13 mouse cellular contexts compared by ENCODE assay signal in the genomic region with DNA sequence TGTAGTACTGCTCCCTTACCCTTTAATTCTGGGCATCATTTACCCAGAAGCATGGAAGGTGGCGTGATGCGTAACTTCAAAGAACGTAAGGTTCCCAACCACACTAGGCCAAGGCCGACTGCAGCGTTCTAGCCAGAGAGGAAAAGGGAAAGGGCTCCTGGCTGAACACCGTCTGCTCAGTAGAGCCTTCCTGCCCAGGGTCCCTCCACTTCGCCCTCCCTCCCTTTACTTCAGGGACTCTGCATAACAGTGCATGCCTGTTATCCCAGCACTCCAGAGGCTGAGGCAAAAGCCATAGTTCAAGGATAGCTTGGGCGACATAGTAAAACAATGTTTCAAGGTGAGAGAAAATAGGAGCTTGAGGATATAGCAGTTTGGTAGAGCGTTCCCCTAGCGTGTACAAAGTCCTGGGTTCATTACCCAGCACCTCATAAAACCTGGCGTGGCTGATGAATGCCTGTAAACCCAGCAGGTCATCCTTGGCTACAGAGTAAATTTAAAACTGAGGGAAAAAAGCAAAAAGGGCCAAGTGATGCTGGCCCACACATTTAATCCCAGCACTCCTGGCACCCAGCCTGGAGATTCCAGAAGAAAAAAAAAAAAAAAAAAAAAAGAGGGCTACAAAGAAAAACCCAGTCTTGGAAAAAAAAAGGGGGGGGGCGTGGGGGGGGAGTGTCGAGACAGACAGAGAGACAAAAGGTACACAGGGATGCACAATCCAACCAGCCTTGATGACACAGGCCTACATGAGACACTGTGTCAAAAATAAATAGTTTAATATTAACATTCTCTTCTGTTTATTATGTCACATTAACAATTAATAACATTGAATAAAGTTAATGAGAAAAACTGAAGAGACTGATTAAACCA. TPM values are rescaled to one million over a fixed set of nuclear protein-coding genes. Genes with fewer than 3 reads are reported as not detected.
A peak's percentile ranks its signal among the peaks of the same experiment; 100 is the strongest.
DNase-seq lines count a peak whose midpoint lies in the region; ATAC-seq and TF ChIP-seq lines count a peak whose summit lies in the region.
"Had no signal": no experiment of that assay in that cellular context is flagged by ENCODE, and none has a peak within 500 bp of the region (broad histone marks: within the 10 kb centered on the region; RNA-seq: fewer than 3 reads in every experiment).

No protein-coding gene starts in this region.

- H3K79me2 ChIP-seq in liver, adult 2 months (ENCODE audit: control insufficient read depth, insufficient read depth, low read length), result no peaks in the 10 kb centered on the region
- H3K79me2 ChIP-seq in heart, adult 2 months (replicated peaks; ENCODE audit: control insufficient read depth, insufficient read depth, low read length), result no peaks in the 10 kb centered on the region; the same call in 1 of the 2 replicates

- H3K9ac ChIP-seq in liver, adult 2 months (ENCODE audit: low read depth, low read length), result no peak overlapping the region
- H3K9ac ChIP-seq in kidney, embryonic 15.5 days, result no peak overlapping the region
- no peak overlapping the region for H3K9ac ChIP-seq in heart, adult 2 months (ENCODE audit: low read depth, low read length)
- no peak overlapping the region for H3K9ac ChIP-seq in liver, embryonic 11.5 days (ENCODE audit: low read depth, low read length)

- H3K4me1 ChIP-seq in liver, adult 2 months (ENCODE audit: control insufficient read depth, insufficient read depth, low read length), result peaks cover 20% of the 10 kb centered on the region
- peaks cover 6% of the 10 kb centered on the region for H3K4me1 ChIP-seq in kidney, embryonic 15.5 days
- H3K4me1 ChIP-seq in testis, adult 2 months (ENCODE audit: control insufficient read depth, insufficient read depth, low read length), result peaks cover 5% of the 10 kb centered on the region
- H3K4me1 ChIP-seq in heart, adult 2 months (ENCODE audit: control insufficient read depth, insufficient read depth, low read length), result 0 out of 2 replicates have a peak, but pooled peaks cover under 1% of the 10 kb centered on the region
- H3K4me1 ChIP-seq in liver, embryonic 11.5 days (replicated peaks; ENCODE audit: control insufficient read depth, insufficient read depth, low read length), result peaks cover 3% of the 10 kb centered on the region

- intact Hi-C loops in heart, adult 2 months (cut with DNase I), result no loop called here

- H3K36me3 ChIP-seq in liver, adult 2 months (ENCODE audit: control insufficient read depth, insufficient read depth, low read length), result no peaks in the 10 kb centered on the region
- H3K36me3 ChIP-seq in kidney, embryonic 15.5 days, result no peaks in the 10 kb centered on the region
- H3K36me3 ChIP-seq in testis, adult 2 months (ENCODE audit: control insufficient read depth, insufficient read depth, low read length), result no peaks in the 10 kb centered on the region
- H3K36me3 ChIP-seq in heart, adult 2 months (ENCODE audit: control insufficient read depth, insufficient read depth, low read length), result no peaks in the 10 kb centered on the region
- H3K36me3 ChIP-seq in liver, embryonic 11.5 days (ENCODE audit: control insufficient read depth, insufficient read depth, low read length), result no peaks in the 10 kb centered on the region

- no peak for TF ChIP-seq CTCF in liver, adult 2 months (IDR thresholded peaks at IDR 0.05; ENCODE audit: low read depth, low read length)
- no peak for TF ChIP-seq CTCF in testis, adult 2 months (IDR thresholded peaks at IDR 0.05; ENCODE audit: control insufficient read depth, insufficient read depth, insufficient replicate concordance, low read depth, low read length)
- TF ChIP-seq CTCF in heart, adult 2 months (IDR thresholded peaks at IDR 0.05), result no peak

- WGBS in liver, adult 2 months, result 51% methylated on average over 13 of the region's 13 CpGs
- 42% methylated on average over 13 of the region's 13 CpGs for WGBS in kidney, embryonic 15.5 days
- 75% methylated on average over 13 of the region's 13 CpGs for WGBS in heart, adult 2 months
- 76% methylated on average over 13 of the region's 13 CpGs for WGBS in liver, embryonic 11.5 days

- no peak for TF ChIP-seq POLR2A in liver, adult 2 months (IDR thresholded peaks at IDR 0.05; ENCODE audit: extremely low read depth, insufficient read depth, low read length)
- TF ChIP-seq POLR2A in testis, adult 2 months (IDR thresholded peaks at IDR 0.05; ENCODE audit: control insufficient read depth, low read depth, low read length), result no peak
- TF ChIP-seq POLR2A in heart, adult 2 months (IDR thresholded peaks at IDR 0.05; ENCODE audit: insufficient read depth, low read depth, low read length), result no peak

- no peak for TF ChIP-seq EP300 in heart, adult 2 months (IDR thresholded peaks at IDR 0.05; ENCODE audit: insufficient read depth, low read depth, low read length)

- no peak overlapping the region for H3K4me2 ChIP-seq in kidney, embryonic 15.5 days
- no peak overlapping the region for H3K4me2 ChIP-seq in liver, embryonic 11.5 days

- H3K27me3 ChIP-seq in liver, adult 2 months (ENCODE audit: control insufficient read depth, insufficient read depth, low read length), result no peaks in the 10 kb centered on the region
- H3K27me3 ChIP-seq in kidney, embryonic 15.5 days, result no peaks in the 10 kb centered on the region
- no peaks in the 10 kb centered on the region for H3K27me3 ChIP-seq in testis, adult 2 months (ENCODE audit: control insufficient read depth, insufficient read depth, low read length)
- H3K27me3 ChIP-seq in heart, adult 2 months (ENCODE audit: control insufficient read depth, insufficient read depth, low read length), result no peaks in the 10 kb centered on the region
- H3K27me3 ChIP-seq in liver, embryonic 11.5 days (replicated peaks; ENCODE audit: control insufficient read depth, insufficient read depth, low read length), result no peaks in the 10 kb centered on the region
- H3K27me3 ChIP-seq: CH12.LX had no signal

- no peak overlapping the region for H3K4me3 ChIP-seq in liver, adult 2 months (ENCODE audit: insufficient read depth, low read depth, low read length)
- H3K4me3 ChIP-seq in kidney, embryonic 15.5 days (replicated peaks), result no peak overlapping the region
- no peak overlapping the region for H3K4me3 ChIP-seq in testis, adult 2 months (ENCODE audit: control insufficient read depth, low read depth, low read length)
- H3K4me3 ChIP-seq in heart, adult 2 months, result no peak overlapping the region
- no peak overlapping the region for H3K4me3 ChIP-seq in liver, embryonic 11.5 days (ENCODE audit: low read depth, low read length)
- H3K4me3 ChIP-seq: myocyte had no signal

- peak overlapping the region; percentile 17; the same call in 1 of the 2 replicates for H3K27ac ChIP-seq in liver, adult 2 months (replicated peaks; ENCODE audit: insufficient read depth, low read depth, low read length)
- H3K27ac ChIP-seq in kidney, embryonic 15.5 days, result peak overlapping the region; percentile 56
- H3K27ac ChIP-seq in testis, adult 2 months (ENCODE audit: control insufficient read depth, insufficient read depth, low read depth, low read length), result peak overlapping the region; percentile 23
- H3K27ac ChIP-seq in heart, adult 2 months, result no peak overlapping the region
- no peak overlapping the region for H3K27ac ChIP-seq in liver, embryonic 11.5 days (ENCODE audit: low read depth, low read length)
- H3K27ac ChIP-seq: macrophage had no signal

- ATAC-seq in kidney, embryonic 15.5 days (replicated peaks; ENCODE audit: low FRiP score), result peak; percentile 71
- ATAC-seq in liver, embryonic 11.5 days (replicated peaks; ENCODE audit: low FRiP score), result no peak

- peak; percentile 85 for DNase-seq in liver, adult 2 months (ENCODE audit: extremely low read depth, low read depth, low spot score)
- DNase-seq in liver, result no peak
- peak; percentile 16 for DNase-seq in adrenal gland, postnatal 25 days
- no peak for DNase-seq in heart, postnatal 4 days
- DNase-seq in heart, adult 2 months, result no peak
- no peak for DNase-seq in liver, embryonic 11.5 days (ENCODE audit: low spot score)
- DNase-seq: cerebellum, adult 9-10 months; right cerebral cortex, adult 18-20 months had no signal

- H3K9me3 ChIP-seq in kidney, embryonic 15.5 days (replicated peaks), result no peaks in the 10 kb centered on the region
- no peaks in the 10 kb centered on the region for H3K9me3 ChIP-seq in liver, embryonic 11.5 days (ENCODE audit: control insufficient read depth, low read length)

RNA-seq across cellular contexts. Expression of a gene that starts 5.5 kb away (rescaled TPM):
- total RNA-seq in liver, adult 2 months (2014; rRNA removed), result 1.8 and 2.3 TPM in 2 replicates
- polyA plus RNA-seq in liver, adult 2 months (2012; rRNA removed), result 1.9 and 2.1 TPM in 2 replicates
- 4.1 and 5.0 TPM in 2 replicates for total RNA-seq in adrenal gland, postnatal 25 days (2021)
- 13.2 and 15.4 TPM in 2 replicates for polyA plus RNA-seq in kidney, embryonic 15.5 days (2015; fragmentation: Nextera tagmentation; extraction: Ambion mirVana)
- 1.1 and 1.4 TPM in 2 replicates for polyA plus RNA-seq in testis, adult 2 months (2012; rRNA removed)
- total RNA-seq in heart, postnatal 4 days (2021), result 1 to 10 TPM; 3.0 to 3.2 TPM
- 1 to 10 TPM; 2.8 TPM for total RNA-seq in heart, adult 2 months (2021)
- polyA plus RNA-seq in heart, adult 2 months (2012; rRNA removed), result 2.1 and 2.6 TPM in 2 replicates
- polyA plus RNA-seq in liver, embryonic 11.5 days (2014; fragmentation: Nextera tagmentation; extraction: Ambion mirVana), result 16.5 and 17.3 TPM in 2 replicates

Comparison
In these comparisons a context has a peak if more than half of its experiments do, and no peak if none do; other contexts are left out.
1. DNase-seq: peak in liver, adult 2 months (single experiment) and adrenal gland, postnatal 25 days (single experiment); none in liver (single experiment), heart, postnatal 4 days (single experiment), heart, adult 2 months (0 of 2) and liver, embryonic 11.5 days (single experiment).
2. H3K27ac ChIP-seq: peak in liver, adult 2 months (single experiment), kidney, embryonic 15.5 days (single experiment) and testis, adult 2 months (single experiment); none in heart, adult 2 months (single experiment) and liver, embryonic 11.5 days (single experiment).